Mouse (Mus musculus) embryonic facial prominence, embryonic 14.5 days (tissue): ENCODE measurements around the gene Ggt7. TPM values are rescaled to one million over a fixed set of nuclear protein-coding genes. Genes with fewer than 3 reads are reported as not detected.
"Not testable (repeated sequence)": the region's sequence is repeated elsewhere in the genome, so short reads cannot be mapped to it uniquely, and the experiment has no call there.

Experiments used
- ATAC-seq: fragments of 200-750 bp; cut with Nextera tagmentation; 2 replicates; pipeline ENCODE4 v1.8.0; 2017; ENCODE audit warnings: low read depth, moderate number of reproducible peaks, moderate TSS enrichment
- DNase-seq: peaks from one replicate; pipeline ENCODE4 v3.0.0-alpha.2; 2015; ENCODE audit warnings: low spot score
- H3K27ac ChIP-seq: fragments of 300-500 bp; sonication (generic); replicated peaks from 2 replicates; pipeline ENCODE4 v1.5.1; 2014; ENCODE audit warnings: low read depth, mild to moderate bottlenecking, low read length, moderate library complexity
- H3K27me3 ChIP-seq: fragments of 300-500 bp; sonication (generic); replicated peaks from 2 replicates; pipeline ENCODE4 v1.6.1; 2014; ENCODE audit warnings: low read length; ENCODE audit not compliant: control insufficient read depth, insufficient read depth
- H3K36me3 ChIP-seq: fragments of 300-500 bp; sonication (generic); 2 replicates; pipeline ENCODE4 v1.6.1; 2014; ENCODE audit warnings: low read length, mixed read lengths; ENCODE audit not compliant: control insufficient read depth, insufficient read depth
- H3K4me1 ChIP-seq: fragments of 300-500 bp; sonication (generic); 2 replicates; pipeline ENCODE4 v1.6.1; 2014; ENCODE audit warnings: antibody characterized with exemption, low read length; ENCODE audit not compliant: control insufficient read depth, insufficient read depth
- H3K4me2 ChIP-seq: fragments of 300-500 bp; sonication (generic); 2 replicates; pipeline ENCODE4 v1.6.1; 2014; ENCODE audit warnings: low read depth, mild to moderate bottlenecking, low read length, moderate library complexity, mixed read lengths
- H3K4me3 ChIP-seq: fragments of 300-500 bp; sonication (generic); 2 replicates; pipeline ENCODE4 v1.5.1; 2014; ENCODE audit warnings: low read depth, mild to moderate bottlenecking, low read length
- H3K9ac ChIP-seq: fragments of 300-500 bp; sonication (generic); 2 replicates; pipeline ENCODE4 v1.6.1; 2014; ENCODE audit warnings: low read depth, mild to moderate bottlenecking, low read length, moderate library complexity, mixed read lengths
- H3K9me3 ChIP-seq: fragments of 300-500 bp; sonication (generic); 2 replicates; pipeline ENCODE4 v1.6.1; 2016; ENCODE audit warnings: low read length; ENCODE audit not compliant: control insufficient read depth
- WGBS: fragments of 180-500 bp; shearing (Covaris S2); extraction: QIAGEN DNeasy Blood & Tissue Kit; methylation state at CpG from one replicate; pipeline ENCODE4 v1.1.7; 2014; 5-methylcytosine and 5-hydroxymethylcytosine counted together
- polyA plus RNA-seq: library from polyadenylated mRNA; unstranded; fragments of >200 nt; fragmentation: Nextera tagmentation; extraction: Ambion mirVana; gene quantifications from 2 replicates; pipeline ENCODE4 v1.2.1, GENCODE M21; 2014

The Ggt7 gene
- polyA plus RNA-seq, 1 experiment from 2014 or later, result 6.1 TPM

GRCm38 (mm10) chr2:155540822-155541458, 22.9 kb upstream of the Ggt7 start:
- Histone ChIP-seq H3K4me3 (no peak overlapping the region), H3K27ac (no peak overlapping the region), H3K27me3 (no peaks in the 10 kb centered on the region), H3K4me1 (no peaks in the 10 kb centered on the region), H3K36me3 (no peaks in the 10 kb centered on the region), H3K9ac (no peak overlapping the region), H3K4me2 (no peak overlapping the region), H3K9me3 (no peaks in the 10 kb centered on the region)
- DNase-seq (no peak), ATAC-seq (no peak)
- WGBS, result 63% methylated on average over 6 of the region's 6 CpGs

- no peak for DNase-seq
- H3K27ac ChIP-seq, result no peak overlapping the region
- no peaks in the 10 kb centered on the region for H3K27me3 ChIP-seq
- H3K4me3 ChIP-seq, result no peak overlapping the region
- H3K4me1 ChIP-seq, result no peaks in the 10 kb centered on the region
- H3K36me3 ChIP-seq, result no peaks in the 10 kb centered on the region
- H3K9me3 ChIP-seq, result no peaks in the 10 kb centered on the region
- H3K4me2 ChIP-seq, result no peak overlapping the region
- no peak overlapping the region for H3K9ac ChIP-seq
- ATAC-seq, result no peak
These were observed 21.7 kb upstream of the Ggt7 start for GRCm38 (mm10) chr2:155539696-155540095.

GRCm38 (mm10) chr2:155538463-155539057, 20.5 kb upstream of the Ggt7 start:
- WGBS, result 76% methylated on average over 14 of the region's 19 CpGs
- not testable (repeated sequence) for H3K4me2 ChIP-seq

GRCm38 (mm10) chr2:155537761-155538462, 19.9 kb upstream of the Ggt7 start:
- ATAC-seq (no peak), DNase-seq (no peak)
- WGBS, result 74% methylated on average over 5 of the region's 5 CpGs

More at GRCm38 (mm10) chr2:155538463-155539057, 20.5 kb upstream of the Ggt7 start:
- DNase-seq, ATAC-seq, H3K9ac ChIP-seq, H3K27ac ChIP-seq, H3K4me3 ChIP-seq, H3K36me3 ChIP-seq, H3K9me3 ChIP-seq, H3K4me1 ChIP-seq, H3K27me3 ChIP-seq: not testable (repeated sequence)

GRCm38 (mm10) chr2:155536292-155536691, 18.3 kb upstream of the Ggt7 start:
- ATAC-seq, result no peak
- no peak for DNase-seq
- Histone ChIP-seq H3K4me3 (no peak overlapping the region), H3K4me2 (no peak overlapping the region), H3K27ac (no peak overlapping the region), H3K27me3 (no peaks in the 10 kb centered on the region), H3K9me3 (no peaks in the 10 kb centered on the region), H3K36me3 (no peaks in the 10 kb centered on the region), H3K4me1 (no peaks in the 10 kb centered on the region), H3K9ac (no peak overlapping the region)

More at GRCm38 (mm10) chr2:155537761-155538462, 19.9 kb upstream of the Ggt7 start:
- H3K27ac ChIP-seq, result no peak overlapping the region
- H3K36me3 ChIP-seq, result no peaks in the 10 kb centered on the region
- H3K27me3 ChIP-seq, result no peaks in the 10 kb centered on the region
- H3K9ac ChIP-seq, result no peak overlapping the region
- no peaks in the 10 kb centered on the region for H3K4me1 ChIP-seq
- H3K9me3 ChIP-seq, result no peaks in the 10 kb centered on the region
- H3K4me3 ChIP-seq, result no peak overlapping the region
- no peak overlapping the region for H3K4me2 ChIP-seq

- ATAC-seq (no peak), DNase-seq (no peak)
- Histone ChIP-seq H3K4me2 (no peak overlapping the region), H3K27me3 (no peaks in the 10 kb centered on the region), H3K4me3 (no peak overlapping the region), H3K27ac (no peak overlapping the region), H3K9ac (no peak overlapping the region), H3K9me3 (no peaks in the 10 kb centered on the region), H3K4me1 (no peaks in the 10 kb centered on the region), H3K36me3 (no peaks in the 10 kb centered on the region)
- WGBS, result 79% methylated on average over 5 of the region's 5 CpGs
These were observed 9.3 kb upstream of the Ggt7 start for GRCm38 (mm10) chr2:155527367-155527766.

GRCm38 (mm10) chr2:155524378-155524777, 6.3 kb upstream of the Ggt7 start:
- Histone ChIP-seq H3K4me2 (no peak overlapping the region), H3K4me1 (no peaks in the 10 kb centered on the region), H3K36me3 (no peaks in the 10 kb centered on the region), H3K9me3 (no peaks in the 10 kb centered on the region), H3K9ac (no peak overlapping the region), H3K27me3 (no peaks in the 10 kb centered on the region), H3K27ac (no peak overlapping the region), H3K4me3 (no peak overlapping the region)
- ATAC-seq (no peak), DNase-seq (no peak)
- WGBS, result 52% methylated on average over 1 of the region's 1 CpGs

GRCm38 (mm10) chr2:155523706-155524105, 5.7 kb upstream of the Ggt7 start:
- Histone ChIP-seq H3K4me2 (no peak overlapping the region), H3K9me3 (no peaks in the 10 kb centered on the region), H3K27me3 (no peaks in the 10 kb centered on the region), H3K9ac (no peak overlapping the region), H3K4me1 (no peaks in the 10 kb centered on the region), H3K4me3 (no peak overlapping the region), H3K36me3 (no peaks in the 10 kb centered on the region), H3K27ac (no peak overlapping the region)
- ATAC-seq, result no peak
- no peak for DNase-seq
- WGBS, result 49% methylated on average over 5 of the region's 5 CpGs
